Mouse (Mus musculus): ENCODE measurements around the gene Bicdl1. TPM values are rescaled to one million over a fixed set of nuclear protein-coding genes. Genes with fewer than 3 reads are reported as not detected.

Gene Bicdl1
- polyA plus RNA-seq, 1 experiment = 55.9 TPM

DNA sequence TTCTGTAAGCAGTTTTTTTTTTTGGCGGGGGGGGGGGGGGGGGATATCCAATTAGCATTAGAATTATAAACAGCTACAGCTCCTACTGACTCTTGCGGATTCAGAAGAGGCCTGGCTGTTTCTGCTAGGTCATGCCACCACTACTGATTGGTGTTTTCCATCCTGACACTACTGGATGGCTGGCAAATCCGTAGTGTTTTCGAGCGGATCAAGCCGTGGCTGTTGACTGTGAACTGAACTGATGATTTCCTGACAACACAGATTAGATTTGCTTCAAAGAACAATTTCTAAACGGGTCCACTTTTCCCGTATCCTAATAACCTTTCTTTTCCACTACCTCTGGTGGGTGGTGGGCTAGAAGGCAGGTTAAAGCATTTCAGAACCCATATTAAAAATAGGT lies 16.9 kb upstream of the Bicdl1 start:
- no peak for DNase-seq
- Histone ChIP-seq H3K4me3 (ENCODE audit: insufficient read depth, low read depth, low read length) (no peak overlapping the region), H3K27ac (ENCODE audit: insufficient read depth, low read depth, low read length) (no peak overlapping the region), H3K4me1 (ENCODE audit: control insufficient read depth, insufficient read depth, low read length) (no peaks in the 10 kb centered on the region), H3K27me3 (replicated peaks; ENCODE audit: control insufficient read depth, insufficient read depth, low read length) (no peaks in the 10 kb centered on the region), H3K36me3 (ENCODE audit: control insufficient read depth, insufficient read depth, low read length) (no peaks in the 10 kb centered on the region)
- no peak for TF ChIP-seq POLR2A (IDR thresholded peaks at IDR 0.05; ENCODE audit: low read depth, low read length)
- no peak for TF ChIP-seq CTCF (conservative IDR thresholded peaks at IDR 0.05; ENCODE audit: insufficient read depth, insufficient read length, low read depth, low read length)
- 72% methylated on average over 8 of the region's 8 CpGs for WGBS

DNA sequence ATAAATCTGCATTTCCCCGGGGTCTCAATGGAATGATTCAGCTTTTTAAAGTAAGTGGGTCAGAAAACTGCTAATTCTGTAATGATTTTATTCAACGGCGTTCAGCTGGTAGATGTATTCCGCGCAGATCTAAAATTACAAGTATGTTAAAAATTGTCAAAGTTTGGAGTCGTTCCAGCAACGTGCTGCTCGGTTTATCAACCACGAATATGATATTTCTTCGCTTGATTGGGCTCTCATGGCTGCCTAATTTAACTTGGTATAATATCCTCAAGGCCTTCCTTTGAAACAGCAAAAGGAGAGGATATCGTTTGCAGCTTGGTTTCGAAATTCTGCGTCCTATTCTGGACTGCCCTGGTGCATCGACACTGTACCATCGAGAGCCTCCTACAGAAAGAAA lies 13.9 kb upstream of the Bicdl1 start:
- DNase-seq = no peak
- Histone ChIP-seq H3K27me3 (replicated peaks; ENCODE audit: control insufficient read depth, insufficient read depth, low read length) (no peaks in the 10 kb centered on the region), H3K4me3 (ENCODE audit: insufficient read depth, low read depth, low read length) (no peak overlapping the region), H3K36me3 (ENCODE audit: control insufficient read depth, insufficient read depth, low read length) (no peaks in the 10 kb centered on the region), H3K4me1 (ENCODE audit: control insufficient read depth, insufficient read depth, low read length) (no peaks in the 10 kb centered on the region), H3K27ac (ENCODE audit: insufficient read depth, low read depth, low read length) (no peak overlapping the region)
- no peak for TF ChIP-seq CTCF (conservative IDR thresholded peaks at IDR 0.05; ENCODE audit: insufficient read depth, insufficient read length, low read depth, low read length)
- no peak for TF ChIP-seq POLR2A (IDR thresholded peaks at IDR 0.05; ENCODE audit: low read depth, low read length)
- 52% methylated on average over 15 of the region's 15 CpGs for WGBS

DNA sequence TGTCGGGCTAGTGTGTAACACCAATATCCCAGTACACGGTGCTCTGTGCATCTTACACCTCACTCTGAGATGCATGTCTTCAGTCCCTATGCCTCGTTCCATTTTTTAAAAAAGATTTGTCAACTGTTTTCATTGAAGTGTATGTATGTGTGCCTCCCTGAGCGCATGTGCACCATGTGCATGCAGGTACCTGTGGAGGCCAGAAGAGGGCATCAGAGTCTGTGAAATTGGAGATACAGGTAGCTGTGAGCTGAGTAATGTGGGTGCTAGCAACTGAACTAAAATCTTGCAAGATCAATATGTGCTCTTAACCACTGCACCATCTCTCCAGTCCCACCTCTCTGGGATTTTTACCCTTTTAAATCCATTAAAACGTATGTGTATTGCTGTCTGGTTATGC lies 6.6 kb upstream of the Bicdl1 start:
- no peaks in the 10 kb centered on the region for H3K36me3 ChIP-seq (ENCODE audit: control insufficient read depth, insufficient read depth, low read length)
- no peak overlapping the region for H3K27ac ChIP-seq (ENCODE audit: insufficient read depth, low read depth, low read length)
- H3K4me1 ChIP-seq (ENCODE audit: control insufficient read depth, insufficient read depth, low read length) = no peaks in the 10 kb centered on the region
- no peak for TF ChIP-seq POLR2A (IDR thresholded peaks at IDR 0.05; ENCODE audit: low read depth, low read length)
- TF ChIP-seq CTCF (conservative IDR thresholded peaks at IDR 0.05; ENCODE audit: insufficient read depth, insufficient read length, low read depth, low read length) = no peak
- 94% methylated on average over 5 of the region's 5 CpGs for WGBS
- H3K27me3 ChIP-seq (replicated peaks; ENCODE audit: control insufficient read depth, insufficient read depth, low read length) = no peaks in the 10 kb centered on the region
- no peak overlapping the region for H3K4me3 ChIP-seq (ENCODE audit: insufficient read depth, low read depth, low read length)
- DNase-seq = no peak

DNA sequence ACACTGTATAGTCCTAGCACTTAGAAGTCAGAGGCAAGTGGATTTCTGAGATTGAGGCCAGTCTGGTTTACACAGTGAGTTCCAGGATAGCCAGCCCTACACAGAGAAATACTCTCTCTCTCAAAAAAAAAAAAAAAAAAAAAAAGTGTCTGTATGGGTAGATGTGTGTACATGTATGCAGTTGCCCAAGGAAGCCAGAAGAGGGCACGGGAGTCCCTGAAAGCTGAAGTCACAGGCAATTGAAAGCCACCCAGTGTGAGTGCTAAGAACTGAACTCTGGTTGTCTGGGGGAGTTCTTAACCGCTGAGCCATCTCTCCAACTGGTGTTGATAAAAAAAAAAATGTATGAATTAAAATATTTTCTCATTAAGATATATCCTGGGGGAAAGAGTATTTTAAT lies 3.1 kb upstream of the Bicdl1 start:
- Histone ChIP-seq H3K4me3 (ENCODE audit: insufficient read depth, low read depth, low read length) (no peak overlapping the region), H3K4me1 (ENCODE audit: control insufficient read depth, insufficient read depth, low read length) (peaks cover 4% of the 10 kb centered on the region; the same call in 1 of the 2 replicates), H3K27me3 (replicated peaks; ENCODE audit: control insufficient read depth, insufficient read depth, low read length) (no peaks in the 10 kb centered on the region), H3K27ac (ENCODE audit: insufficient read depth, low read depth, low read length) (no peak overlapping the region), H3K36me3 (ENCODE audit: control insufficient read depth, insufficient read depth, low read length) (no peaks in the 10 kb centered on the region)
- TF ChIP-seq POLR2A (IDR thresholded peaks at IDR 0.05; ENCODE audit: low read depth, low read length) (no peak), CTCF (conservative IDR thresholded peaks at IDR 0.05; ENCODE audit: insufficient read depth, insufficient read length, low read depth, low read length) (peak; percentile 25; the same call in 1 of the 2 replicates)
- 93% methylated on average over 2 of the region's 2 CpGs for WGBS
- no peak for DNase-seq

DNA sequence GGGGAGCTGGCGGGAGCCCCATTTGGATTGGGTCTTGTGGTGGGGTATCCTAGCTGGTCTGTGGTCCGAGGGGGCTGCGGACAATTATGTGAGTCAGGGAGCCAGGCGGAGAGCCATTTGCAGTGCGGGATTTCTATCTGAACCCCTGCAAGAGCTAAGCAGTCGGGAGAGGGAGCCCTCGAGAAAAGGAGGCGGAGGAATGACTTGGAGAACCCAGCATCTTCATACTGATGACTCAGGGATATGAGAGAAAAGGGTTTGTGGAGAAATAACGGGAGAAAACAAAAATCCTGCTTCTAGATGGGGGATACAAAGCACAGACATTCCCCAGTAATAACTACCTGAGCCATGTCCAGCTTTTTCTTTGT lies 1.4 kb upstream of the Bicdl1 start:
- Histone ChIP-seq H3K36me3 (ENCODE audit: control insufficient read depth, insufficient read depth, low read length) (no peaks in the 10 kb centered on the region), H3K4me1 (ENCODE audit: control insufficient read depth, insufficient read depth, low read length) (peaks cover 4% of the 10 kb centered on the region; the same call in 1 of the 2 replicates), H3K4me3 (ENCODE audit: insufficient read depth, low read depth, low read length) (peak overlapping the region; percentile 68), H3K27me3 (replicated peaks; ENCODE audit: control insufficient read depth, insufficient read depth, low read length) (no peaks in the 10 kb centered on the region), H3K27ac (ENCODE audit: insufficient read depth, low read depth, low read length) (peak overlapping the region; percentile 82; the same call in 1 of the 2 replicates)
- TF ChIP-seq CTCF (conservative IDR thresholded peaks at IDR 0.05; ENCODE audit: insufficient read depth, insufficient read length, low read depth, low read length) (no peak; the same call in 1 of the 2 replicates), POLR2A (IDR thresholded peaks at IDR 0.05; ENCODE audit: low read depth, low read length) (no peak)
- DNase-seq = peak; percentile 87
- WGBS = 3% methylated on average over 9 of the region's 9 CpGs

DNA sequence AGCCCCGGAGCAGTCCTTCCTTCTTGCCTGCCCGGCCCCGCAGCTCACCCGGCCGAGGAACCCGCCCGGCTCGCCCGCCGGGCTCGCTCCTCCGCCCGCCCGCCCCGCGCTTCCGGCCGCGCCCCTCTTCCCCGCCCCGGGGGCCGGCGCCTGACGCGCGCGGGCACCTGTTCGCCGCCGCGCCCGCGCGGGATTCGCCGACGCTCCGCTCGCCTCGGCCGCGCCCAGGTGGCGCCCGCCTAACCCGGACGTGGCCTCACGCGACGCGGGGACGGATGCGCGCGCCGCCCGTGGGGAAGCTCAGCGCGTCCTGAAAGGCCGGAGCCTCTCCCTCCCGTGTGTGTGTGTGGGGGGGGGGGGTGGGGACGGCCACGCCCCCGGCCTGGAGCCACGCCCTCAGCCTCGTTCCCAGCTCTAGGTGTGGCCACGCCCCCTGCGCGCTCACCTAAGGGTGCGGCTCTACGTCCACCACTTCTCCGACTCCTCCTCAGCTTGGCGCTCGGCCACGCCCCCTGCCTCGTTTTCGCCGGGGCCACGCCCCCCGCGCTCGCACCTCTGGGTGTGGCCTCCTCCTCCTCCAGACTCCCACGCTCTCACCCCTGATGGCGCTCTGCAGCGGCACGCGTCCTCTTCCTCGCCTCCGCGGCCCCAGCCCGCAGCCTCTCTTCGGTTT lies 891 bp upstream of the Bicdl1 start:
- TF ChIP-seq POLR2A (IDR thresholded peaks at IDR 0.05; ENCODE audit: low read depth, low read length) (no peak), CTCF (conservative IDR thresholded peaks at IDR 0.05; ENCODE audit: insufficient read depth, insufficient read length, low read depth, low read length) (no peak)
- peaks cover 4% of the 10 kb centered on the region; the same call in 1 of the 2 replicates for H3K4me1 ChIP-seq (ENCODE audit: control insufficient read depth, insufficient read depth, low read length)
- peak overlapping the region; percentile 68 for H3K4me3 ChIP-seq (ENCODE audit: insufficient read depth, low read depth, low read length)
- H3K27ac ChIP-seq (ENCODE audit: insufficient read depth, low read depth, low read length) = peak overlapping the region; percentile 82
- under 1% methylated on average over 60 of the region's 91 CpGs for WGBS
- peak; percentile 98 for DNase-seq
- H3K27me3 ChIP-seq (replicated peaks; ENCODE audit: control insufficient read depth, insufficient read depth, low read length) = no peaks in the 10 kb centered on the region
- no peaks in the 10 kb centered on the region for H3K36me3 ChIP-seq (ENCODE audit: control insufficient read depth, insufficient read depth, low read length)

DNA sequence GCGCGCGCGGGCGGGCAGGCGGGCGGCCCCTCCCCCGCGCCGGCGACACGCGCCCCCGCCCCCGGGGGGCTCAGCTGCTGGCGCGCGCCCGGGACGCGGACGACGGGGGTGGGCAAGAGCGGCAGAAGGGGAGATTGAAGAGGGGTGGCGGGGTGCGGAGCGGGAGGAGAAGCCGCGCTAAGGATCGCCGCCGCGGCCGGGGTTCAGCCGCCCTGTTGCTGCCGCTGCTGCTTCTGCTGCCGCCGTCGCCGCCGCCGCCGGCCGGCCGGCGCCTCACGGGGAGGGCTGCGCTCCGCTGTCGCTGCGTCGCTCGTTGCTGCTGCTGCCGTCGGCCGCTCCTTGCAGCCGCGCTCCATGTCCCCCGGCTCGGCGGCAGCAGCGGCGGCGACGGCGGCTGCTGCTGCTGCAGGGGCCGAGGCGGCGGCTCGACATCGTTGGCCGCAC lies 333 bp upstream of the Bicdl1 start:
- Histone ChIP-seq H3K27ac (ENCODE audit: insufficient read depth, low read depth, low read length) (peak overlapping the region; percentile 79), H3K27me3 (replicated peaks; ENCODE audit: control insufficient read depth, insufficient read depth, low read length) (no peaks in the 10 kb centered on the region), H3K4me3 (ENCODE audit: insufficient read depth, low read depth, low read length) (peak overlapping the region; percentile 68), H3K36me3 (ENCODE audit: control insufficient read depth, insufficient read depth, low read length) (no peaks in the 10 kb centered on the region), H3K4me1 (ENCODE audit: control insufficient read depth, insufficient read depth, low read length) (peaks cover 4% of the 10 kb centered on the region; the same call in 1 of the 2 replicates)
- no peak for TF ChIP-seq CTCF (conservative IDR thresholded peaks at IDR 0.05; ENCODE audit: insufficient read depth, insufficient read length, low read depth, low read length)
- WGBS = 1% methylated on average over 54 of the region's 72 CpGs
- no peak for DNase-seq

All from kidney, adult 2 months (tissue).